Mouse (Mus musculus): ENCODE data around the gene Fdx1. TPM values are rescaled to one million over a fixed set of nuclear protein-coding genes. Genes with fewer than 3 reads are reported as not detected.

Gene Fdx1
- 10 to 100 TPM; 15.9 to 17.7 TPM for total RNA-seq (2021)
- long read RNA-seq, transcript Fdx1-201 (4 exons, 875 nt): major isoform, 26 of 26 reads
- long read RNA-seq, partial matches to known transcripts: 0 of 26 reads
- long read RNA-seq, other reads (novel, unspliced or antisense): 0 of 26 reads

DNA sequence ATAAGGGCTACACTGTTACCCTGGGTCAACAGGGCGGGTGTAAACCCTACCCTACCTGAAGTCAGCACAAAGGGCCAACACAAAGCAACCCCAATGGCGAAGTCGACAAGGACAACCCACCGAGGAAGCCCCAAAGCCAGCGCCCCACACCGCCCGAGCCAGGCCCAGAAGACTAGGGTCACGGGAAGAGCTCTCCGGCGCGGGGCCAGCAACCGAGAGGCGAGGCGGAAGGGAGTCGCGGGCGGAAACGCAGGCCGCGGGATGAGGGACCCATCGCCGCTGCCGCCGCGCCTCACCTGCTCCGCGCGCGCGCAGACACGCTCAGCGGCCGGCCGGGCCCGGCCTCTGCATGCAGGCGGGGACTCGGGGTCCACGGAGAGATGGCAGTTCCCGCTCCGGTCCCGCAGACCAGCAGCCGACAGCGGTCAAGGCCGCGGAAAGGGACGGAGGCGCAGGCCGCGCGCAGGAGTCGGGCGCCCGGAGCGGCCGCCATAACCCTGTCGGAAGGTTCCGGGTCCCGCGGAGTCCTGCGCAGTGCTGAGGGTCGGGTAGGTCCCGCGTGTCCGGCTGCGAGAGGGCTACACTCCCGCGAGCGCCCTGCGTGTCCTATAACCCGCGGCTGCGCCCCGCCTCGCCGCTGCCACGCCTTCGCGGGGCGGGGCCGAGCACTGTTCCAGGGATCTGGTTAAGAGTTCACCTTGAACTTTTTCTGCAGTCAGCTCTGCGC is at the start of gene Fdx1:
TSS of gene Fdx1 (minus strand) at position 582 of the 727 bp plus-strand sequence.
- DNase-seq (ENCODE audit: low spot score in 2 of 2): peak; percentile 63 to 69

DNA sequence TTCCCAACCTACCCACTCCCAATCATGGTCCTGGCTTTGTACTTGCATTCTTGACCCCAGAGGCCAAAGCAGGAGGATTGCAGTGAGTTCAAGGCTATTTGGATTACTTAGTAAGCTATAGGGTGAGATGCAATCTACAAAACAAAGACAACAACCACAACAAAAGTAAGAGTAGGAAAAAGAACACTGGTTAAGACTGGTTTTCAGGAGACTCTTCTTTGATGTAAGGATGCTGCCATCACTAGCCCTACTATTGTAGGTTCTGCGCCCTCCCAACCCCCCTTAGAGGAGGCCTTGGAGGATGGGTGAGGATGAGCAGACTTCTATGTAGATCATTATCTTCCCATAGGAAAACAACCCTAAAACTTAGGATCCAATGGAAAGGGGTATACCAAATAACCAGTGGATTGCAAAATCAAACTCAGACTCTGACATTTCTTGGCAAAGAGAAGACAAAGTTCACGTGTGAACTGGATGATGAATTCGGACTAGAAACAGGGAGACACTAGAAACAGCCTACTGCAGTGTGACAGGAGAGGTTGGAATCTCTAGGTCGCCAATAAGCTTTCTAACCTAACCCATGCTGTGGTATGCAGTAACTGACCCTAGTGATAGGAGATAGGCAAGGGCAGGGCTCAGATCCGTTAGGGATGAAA is 49.6 kb upstream of the Fdx1 start:
- no peak for DNase-seq (ENCODE audit: low spot score in 2 of 2)

DNA sequence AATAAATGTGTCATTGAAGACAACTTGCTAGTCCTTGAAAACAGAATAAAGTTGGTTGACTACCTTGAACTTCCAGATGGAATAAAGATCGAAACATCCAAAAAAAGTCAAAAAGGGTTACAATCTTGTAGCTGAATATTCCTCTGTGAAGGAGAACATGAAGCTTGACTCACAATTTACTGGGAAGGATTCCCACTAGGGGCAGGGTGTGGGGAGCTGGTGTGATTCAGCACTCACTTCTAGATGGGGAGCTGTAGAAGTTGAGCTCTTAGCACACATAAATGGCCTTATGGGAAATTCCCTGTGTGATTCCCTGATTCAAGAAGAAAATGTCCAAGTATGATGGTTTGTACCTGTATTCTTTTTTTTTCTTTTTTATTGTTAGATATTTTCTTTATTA is 49.0 kb upstream of the Fdx1 start:
- DNase-seq (ENCODE audit: low spot score in 2 of 2): no peak

DNA sequence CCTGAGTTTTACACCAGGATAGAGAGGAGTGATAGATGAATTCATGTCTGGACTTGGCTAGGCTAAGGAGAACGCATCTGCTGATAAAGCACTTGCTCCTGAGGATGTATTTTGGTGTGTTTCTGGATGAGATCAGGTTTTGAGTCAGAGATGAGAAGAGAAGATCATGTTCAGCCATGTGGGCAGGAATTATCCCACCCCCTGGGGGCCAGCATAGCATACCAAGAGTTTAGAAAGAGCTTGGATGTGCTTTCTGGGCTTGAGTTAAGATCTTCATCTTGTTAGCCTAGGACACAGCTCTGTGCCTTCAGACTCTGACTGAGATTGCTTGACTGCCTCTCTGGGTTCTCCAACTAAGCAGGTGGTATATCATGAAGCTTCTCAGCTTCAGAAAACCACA is 45.2 kb upstream of the Fdx1 start:
- DNase-seq (ENCODE audit: low spot score in 2 of 2): no peak

DNA sequence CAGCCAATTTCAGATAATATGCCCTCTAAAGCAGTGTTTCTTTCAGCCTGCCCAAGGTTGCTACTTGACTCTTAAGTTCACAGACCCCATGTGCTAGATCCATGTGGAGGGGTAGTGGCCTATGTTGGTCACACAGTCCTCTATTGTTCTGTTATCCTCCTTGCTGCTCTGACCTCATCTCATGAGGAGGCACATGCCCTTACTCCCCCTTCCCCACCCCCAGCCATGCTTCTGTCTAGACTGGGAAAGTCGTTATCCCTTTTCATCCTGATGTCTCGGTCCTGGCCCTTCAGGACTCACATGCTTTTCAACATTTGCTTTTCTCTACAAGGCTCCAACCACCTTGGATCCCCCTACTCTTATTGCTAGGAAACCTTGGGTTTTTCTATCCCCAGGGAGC is 44.0 kb upstream of the Fdx1 start:
- no peak for DNase-seq (ENCODE audit: low spot score in 2 of 2)

DNA sequence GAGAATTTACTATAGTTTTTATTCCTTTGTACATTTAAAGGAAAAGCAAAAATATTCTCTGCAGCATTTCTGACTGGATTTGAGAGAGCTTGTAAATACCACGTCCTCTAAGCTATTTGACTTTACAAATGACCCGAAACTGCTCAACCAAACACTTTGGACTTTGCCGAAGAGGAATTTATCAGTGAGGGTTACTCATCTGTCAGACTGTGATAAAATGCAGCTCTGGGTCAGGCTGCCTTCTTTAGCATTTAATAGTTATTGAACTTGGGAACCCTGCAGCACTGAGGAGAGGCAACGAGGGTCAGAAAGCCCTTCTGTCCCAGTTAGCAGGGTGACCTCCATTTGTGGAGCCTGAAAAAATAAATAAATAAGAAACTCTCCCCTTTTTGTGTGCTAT is 40.1 kb upstream of the Fdx1 start:
- DNase-seq (ENCODE audit: low spot score in 2 of 2): no peak

DNA sequence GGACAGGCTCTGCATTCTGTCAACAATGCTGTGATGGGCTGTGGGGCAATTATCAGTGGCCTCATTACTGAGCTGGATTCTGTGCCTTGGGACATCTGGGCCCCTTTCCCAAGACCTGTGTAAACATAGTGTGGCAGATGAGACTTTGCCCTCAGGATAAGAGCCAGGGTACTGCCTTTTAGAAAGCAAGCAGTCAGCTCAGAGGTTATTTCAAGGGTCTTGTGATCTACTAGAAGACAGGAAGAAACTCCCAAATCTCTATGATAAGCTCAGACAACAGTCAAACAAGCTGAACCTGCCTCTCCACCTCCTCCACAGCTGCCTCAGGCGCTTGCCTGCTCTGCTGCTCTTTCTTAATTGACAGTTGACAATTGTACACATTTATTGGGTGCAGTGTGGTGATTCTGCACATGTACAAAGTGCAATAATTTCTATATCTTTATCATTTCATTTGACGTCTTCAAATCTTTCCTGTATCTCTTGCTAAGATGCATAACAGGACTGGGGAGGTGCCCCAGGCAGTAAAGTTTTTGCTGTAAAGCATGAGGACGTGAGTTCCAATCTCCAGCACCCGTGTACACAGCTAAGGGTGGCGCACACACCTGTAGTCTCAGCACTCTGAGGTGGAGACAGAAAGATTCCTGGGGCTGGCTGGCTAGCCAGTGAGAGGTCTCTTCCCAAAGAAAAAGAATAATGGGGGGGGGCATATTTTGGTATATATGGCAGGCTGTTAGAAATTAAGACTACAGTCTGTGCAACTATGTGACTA is 32.2 kb upstream of the Fdx1 start:
- no peak for DNase-seq (ENCODE audit: low spot score in 2 of 2)

DNA sequence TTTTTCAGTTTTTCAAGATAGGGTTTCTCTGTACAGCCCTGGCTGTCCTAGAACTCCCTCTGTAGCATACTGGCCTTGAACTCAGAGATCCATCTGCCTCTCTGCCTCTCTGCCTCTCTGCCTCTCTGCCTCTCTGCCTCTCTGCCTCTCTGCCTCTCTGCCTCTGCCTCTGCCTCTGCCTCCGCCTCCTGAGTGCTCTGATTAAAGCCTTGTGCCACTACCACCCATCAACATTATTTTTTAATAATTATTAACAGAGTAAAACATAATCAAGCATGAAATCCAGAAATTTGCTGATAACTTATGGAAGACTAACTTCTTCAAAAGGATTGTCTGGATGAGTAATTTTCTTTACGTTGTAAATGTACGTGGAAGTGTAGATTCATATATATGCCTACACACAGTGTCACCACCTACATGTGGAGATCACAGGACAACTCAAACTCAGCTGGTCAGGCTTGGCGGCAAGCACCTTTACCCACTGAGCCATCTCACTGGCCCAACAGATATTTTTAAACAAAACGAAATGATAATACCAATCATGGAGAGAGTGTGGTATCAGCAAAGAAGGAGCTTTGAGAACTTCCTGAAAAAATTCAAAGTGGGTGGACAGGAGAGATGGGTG is 31.4 kb upstream of the Fdx1 start:
- DNase-seq (ENCODE audit: low spot score in 2 of 2): no peak

DNA sequence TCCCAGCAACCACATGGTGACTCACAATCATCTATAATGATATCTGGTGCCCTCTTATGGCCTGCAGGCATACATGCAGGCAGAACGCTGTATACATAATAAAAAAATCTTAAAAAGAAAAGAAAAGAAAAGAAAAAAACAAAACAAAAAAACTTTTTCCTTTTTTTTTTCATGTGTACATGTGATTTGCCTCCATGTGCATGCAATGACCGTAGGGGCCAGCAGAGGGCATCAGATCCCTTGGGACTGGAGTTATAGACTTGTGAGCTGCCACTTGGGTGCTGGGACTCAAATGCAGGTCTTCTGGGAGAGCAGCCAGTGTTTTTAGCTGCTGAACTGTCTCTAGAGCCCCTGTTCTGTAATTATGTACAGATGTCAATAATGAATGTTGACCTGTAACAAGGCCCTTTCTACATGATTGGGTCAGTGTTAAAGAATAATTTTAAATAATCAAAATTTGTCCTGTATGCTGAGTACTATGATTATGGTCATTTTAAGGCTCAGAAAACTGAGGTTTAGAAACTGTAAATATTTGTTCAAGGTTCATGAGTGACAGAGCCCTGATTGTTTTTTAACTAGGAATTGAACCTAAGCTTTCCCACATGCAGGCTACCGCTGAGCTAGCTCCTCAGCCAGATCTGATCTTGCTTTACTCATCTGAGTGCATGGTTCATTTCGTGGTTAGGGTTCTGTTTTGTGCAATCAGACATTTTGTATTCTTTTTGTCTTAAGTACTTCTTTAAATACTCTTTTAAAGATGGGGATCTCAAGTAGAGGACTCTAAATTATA is 30.3 kb upstream of the Fdx1 start:
- no peak for DNase-seq (ENCODE audit: low spot score in 2 of 2)

DNA sequence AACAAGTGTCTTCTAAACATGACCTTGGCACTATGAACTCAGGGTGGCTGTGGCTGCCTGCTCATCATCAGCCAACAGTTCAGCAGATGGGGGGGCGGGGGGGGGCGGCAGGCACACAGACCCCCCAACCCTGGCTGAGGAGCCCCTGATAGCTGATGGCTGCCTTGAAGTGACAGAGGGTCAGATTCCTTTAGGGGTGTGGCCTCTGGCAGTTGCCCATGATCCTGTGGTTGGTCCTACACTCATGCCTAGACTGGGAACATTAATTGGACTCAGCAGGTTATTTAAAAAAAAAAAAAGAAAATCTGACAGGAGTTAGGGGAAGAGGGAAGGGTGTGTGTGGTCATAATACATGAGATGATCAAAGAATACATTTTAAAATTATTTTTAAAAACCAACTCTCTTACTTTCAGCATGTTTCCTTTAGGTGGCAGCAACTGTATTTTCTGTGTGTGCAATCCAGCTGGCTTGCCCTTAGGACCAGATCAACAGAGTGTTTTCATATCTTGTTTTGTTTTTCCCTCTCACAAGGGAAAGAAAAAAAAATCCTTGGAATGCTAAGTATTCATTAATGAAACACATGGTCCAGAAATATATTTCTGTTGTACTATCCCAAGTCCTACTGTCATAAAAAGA is 28.0 kb upstream of the Fdx1 start:
- DNase-seq (ENCODE audit: low spot score in 2 of 2): no peak

DNA sequence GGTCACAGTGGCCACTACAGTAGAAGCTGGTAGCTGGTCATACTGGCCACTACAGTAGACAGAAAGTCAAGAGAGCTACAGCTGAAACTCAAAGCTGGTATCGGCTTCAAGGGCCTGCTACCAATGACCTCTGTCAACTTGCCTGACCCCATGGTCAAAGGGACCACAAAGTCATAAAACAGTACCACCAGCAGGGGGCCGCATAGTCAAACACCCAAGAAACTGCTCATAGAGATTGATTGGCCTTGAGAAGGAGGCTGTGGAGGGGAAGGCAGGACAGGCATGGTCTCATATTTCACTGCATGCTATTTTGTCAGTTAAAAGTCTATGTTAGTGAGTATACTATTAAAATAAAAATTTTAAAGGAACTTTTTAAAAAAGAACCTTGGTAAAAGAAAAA is 27.5 kb upstream of the Fdx1 start:
- DNase-seq (ENCODE audit: low spot score in 2 of 2): peak in 1 of 2 experiments; percentile 20

DNA sequence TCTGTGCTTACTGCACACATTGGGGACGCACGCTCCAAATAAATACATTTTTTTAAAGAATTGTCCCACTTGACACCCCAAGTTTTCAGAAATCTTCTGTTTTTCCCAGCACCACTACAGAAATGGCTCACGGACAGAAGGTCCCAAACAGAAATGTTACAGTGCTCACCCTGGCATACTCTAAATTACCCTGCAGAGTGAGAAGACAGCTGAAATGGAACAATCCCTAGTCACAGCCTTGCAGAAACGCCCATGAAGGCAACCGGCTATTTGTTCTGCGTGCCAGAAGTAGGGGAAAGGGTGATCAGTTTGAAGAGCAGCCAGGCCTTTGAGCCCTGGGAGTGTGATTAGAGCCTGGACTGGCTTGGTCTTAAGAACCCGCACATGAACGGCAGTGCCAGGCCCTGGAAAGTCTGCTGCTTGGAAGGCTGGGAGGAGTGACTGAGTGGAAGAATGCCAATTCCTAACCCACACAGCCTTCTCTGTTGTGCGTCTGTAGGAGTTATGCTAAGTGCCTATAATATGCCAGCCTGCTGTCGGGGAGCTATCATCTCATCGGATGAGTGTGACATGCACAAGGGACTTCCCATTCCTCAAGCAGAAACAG is 22.2 kb upstream of the Fdx1 start:
- peak; percentile 49 for DNase-seq (ENCODE audit: low spot score in 2 of 2)

DNA sequence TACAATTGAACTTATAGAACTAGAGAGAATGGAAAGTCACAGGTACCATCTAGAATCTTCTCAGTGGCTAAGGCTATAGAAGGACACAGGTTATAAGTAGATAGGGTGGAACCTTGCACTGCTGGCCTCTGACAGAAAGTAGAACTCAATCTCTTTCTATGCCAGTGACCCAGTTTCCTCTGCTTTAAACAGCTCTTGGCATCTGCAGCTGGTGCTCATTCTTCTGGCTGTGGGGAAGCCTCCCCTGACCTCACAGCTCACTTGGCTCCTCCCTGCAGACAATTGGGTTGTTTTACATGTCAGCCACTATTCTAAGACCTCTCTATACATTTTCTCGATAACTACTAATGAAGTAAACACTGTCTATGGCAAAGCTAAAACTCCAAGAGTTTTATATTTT is 17.8 kb upstream of the Fdx1 start:
- DNase-seq (ENCODE audit: low spot score in 2 of 2): no peak

DNA sequence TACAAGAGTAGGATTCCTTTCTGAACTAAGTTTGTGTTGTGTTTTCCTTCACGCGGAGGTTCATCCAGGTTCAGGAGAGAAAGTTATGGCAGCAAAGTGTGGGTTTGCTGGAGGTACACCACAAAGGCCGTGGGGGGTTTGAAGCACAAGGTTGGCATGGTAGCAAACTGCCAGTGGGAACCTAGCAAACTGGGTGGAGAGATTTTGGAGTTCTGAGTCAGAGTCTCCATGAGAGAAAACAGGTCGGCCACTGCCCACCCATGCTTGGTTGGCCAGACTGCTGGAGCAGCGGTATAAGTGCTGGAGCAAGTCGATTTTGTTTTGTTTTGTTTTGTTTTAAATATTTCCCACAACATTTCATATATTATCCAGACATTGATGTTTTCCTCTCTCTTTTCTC is 15.9 kb upstream of the Fdx1 start:
- no peak for DNase-seq (ENCODE audit: low spot score in 2 of 2)

DNA sequence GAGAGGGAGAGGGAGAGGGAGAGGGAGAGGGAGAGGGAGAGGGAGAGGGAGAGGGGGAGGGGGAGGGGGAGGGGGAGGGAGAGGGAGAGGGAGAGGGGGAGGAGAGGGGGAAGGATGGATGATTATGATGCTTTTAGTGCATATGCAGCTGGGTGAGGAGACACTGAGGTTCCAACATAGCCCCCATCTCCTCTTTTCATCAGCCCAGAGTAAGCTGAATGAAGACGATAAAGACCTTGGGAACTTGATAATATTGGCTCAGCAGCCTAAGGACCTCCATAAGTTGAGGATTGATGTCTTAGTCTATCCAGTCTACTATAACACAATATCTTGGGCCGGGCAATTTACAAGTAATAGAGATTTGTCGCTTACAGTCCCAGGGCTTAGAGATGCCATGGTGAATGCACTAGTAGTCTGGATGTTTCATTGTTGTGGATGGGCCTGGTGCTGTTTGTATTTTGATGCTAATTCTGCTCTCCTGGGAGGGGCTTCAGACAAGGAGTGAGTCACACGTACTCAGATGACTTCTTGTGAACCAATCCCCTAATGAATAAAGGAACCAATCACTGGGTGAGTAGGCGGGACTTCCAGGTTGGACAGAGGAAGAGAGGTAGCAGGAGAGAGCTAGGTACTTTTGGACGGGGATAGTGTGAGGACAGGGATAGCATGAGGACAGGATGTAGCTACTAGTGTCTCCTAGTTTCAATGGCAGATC is 15.3 kb upstream of the Fdx1 start:
- DNase-seq (ENCODE audit: low spot score in 2 of 2): no peak

DNA sequence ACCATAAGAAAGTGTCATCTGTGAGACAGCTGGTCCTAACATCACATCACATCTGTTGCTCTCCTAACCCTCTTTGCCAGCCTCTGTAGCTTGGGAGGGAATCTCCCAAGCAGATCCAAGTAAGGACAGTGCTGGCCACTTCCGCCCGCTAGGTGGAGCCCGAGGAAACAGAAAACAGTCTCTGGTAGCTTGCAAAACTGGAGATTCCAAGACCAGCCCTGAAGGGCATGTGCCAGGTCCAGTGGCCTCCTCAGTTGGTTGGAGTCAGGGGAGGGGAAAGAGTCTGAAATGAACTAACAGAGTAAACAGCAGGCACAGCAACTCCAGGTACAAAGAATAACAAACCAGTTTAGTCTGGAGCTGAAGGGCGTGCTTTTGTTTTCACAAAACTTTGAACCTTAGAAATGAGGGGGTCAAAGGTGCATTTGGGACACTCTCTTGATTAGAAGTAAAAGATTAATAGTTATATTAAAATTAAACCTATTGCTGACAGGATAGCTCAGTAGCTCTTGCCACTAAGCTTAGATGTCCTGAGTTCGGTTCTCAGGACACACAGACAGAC is 14.2 kb upstream of the Fdx1 start:
- peak; percentile 89 to 90 for DNase-seq (ENCODE audit: low spot score in 2 of 2)

DNA sequence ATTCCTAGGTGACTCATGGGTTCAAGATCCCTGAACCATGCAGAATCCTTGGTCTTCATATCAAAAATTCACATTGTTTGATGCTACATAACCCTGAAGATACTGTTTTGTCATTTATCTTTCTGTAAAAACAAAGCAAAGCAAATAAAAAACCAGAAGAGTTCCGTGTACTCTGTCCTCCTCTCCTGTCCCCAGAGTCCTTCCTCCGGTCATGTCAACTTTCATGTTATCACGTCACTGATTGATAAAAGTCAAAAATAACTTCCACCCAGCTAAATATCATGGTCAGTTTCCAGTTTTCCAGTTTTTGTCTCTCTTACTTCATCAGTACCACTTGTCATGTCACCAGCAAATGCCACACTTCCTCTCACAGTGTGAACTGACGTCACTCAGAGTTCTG is 11.5 kb upstream of the Fdx1 start:
- no peak for DNase-seq (ENCODE audit: low spot score in 2 of 2)

DNA sequence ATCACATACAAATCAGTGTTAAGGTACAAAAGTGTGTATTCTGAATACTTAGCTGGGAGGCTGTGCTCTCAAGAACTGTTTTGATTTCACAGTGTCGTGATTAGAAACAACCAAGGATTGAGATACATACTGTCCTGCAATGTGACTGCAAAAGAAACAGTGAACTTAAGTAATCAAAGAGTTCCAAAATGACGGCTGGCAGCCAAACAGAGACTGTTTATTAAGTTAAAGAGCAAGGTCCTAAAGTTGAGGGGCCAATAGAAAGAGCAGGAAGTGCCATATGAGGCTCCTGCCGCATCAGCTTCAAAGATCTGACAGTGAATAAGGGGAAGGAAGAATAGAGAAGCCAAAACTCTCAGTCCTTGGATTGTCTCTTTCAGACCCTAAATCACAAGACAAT is 10.5 kb upstream of the Fdx1 start:
- no peak for DNase-seq (ENCODE audit: low spot score in 2 of 2)

DNA sequence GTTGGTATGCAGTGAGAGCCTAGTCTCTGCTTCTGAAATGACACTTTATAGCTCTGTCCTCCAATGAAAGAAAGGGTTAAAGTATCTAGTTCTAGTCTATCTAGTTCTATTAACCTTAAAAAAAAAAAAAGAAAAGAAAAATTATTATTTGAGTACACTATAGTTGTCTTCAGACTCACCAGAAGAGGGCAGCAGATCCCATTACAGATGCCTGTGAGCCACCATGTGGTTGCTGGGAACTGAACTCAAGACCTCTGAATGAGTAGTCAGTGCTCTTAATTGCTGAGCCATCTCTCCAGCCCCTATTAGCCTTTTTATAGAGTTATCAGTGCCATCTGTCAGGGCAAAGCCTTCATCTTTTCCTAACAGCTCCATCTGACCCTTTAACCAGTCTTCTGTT is 3.0 kb upstream of the Fdx1 start:
- no peak for DNase-seq (ENCODE audit: low spot score in 2 of 2)

Measured in layer of hippocampus, postnatal 10 days (tissue).